Mouse (Mus musculus) myocyte (in vitro differentiated cells): ENCODE measurements around the gene Tcf7l1.

ENCODE experiments used
- CEBPB ChIP-seq: IDR thresholded peaks from 2 replicates; pipeline ENCODE4 v1.6.1; 2011; ENCODE audit warnings: mild to moderate bottlenecking, moderate library complexity; ENCODE audit not compliant: poor library complexity, insufficient read depth, severe bottlenecking
- E2F4 ChIP-seq: IDR thresholded peaks from one replicate; pipeline ENCODE4 v1.6.1; 2011; ENCODE audit warnings: mild to moderate bottlenecking, control low read depth, moderate library complexity; ENCODE audit not compliant: insufficient read depth
- MAX ChIP-seq: IDR thresholded peaks from one replicate; pipeline ENCODE4 v1.6.1; 2011; ENCODE audit warnings: low read depth, mild to moderate bottlenecking, control low read depth
- MYOD1 ChIP-seq, 3 experiments: IDR thresholded peaks; one replicate each; pipeline ENCODE4 v1.6.1; 2011; ENCODE audit warnings: control low read depth in 2 of 3, low read depth in 2 of 3, mild to moderate bottlenecking in 2 of 3, moderate library complexity in 1 of 3; ENCODE audit not compliant: insufficient read length in 2 of 3, control insufficient read depth in 1 of 3
- MYOG ChIP-seq, 3 experiments: IDR thresholded peaks; one replicate each; pipeline ENCODE4 v1.6.1; 2011; ENCODE audit warnings: control low read depth in 2 of 3, low read depth in 2 of 3, mild to moderate bottlenecking in 2 of 3; ENCODE audit not compliant: insufficient read length in 2 of 3, control insufficient read depth in 1 of 3, insufficient read depth in 1 of 3
- POLR2A ChIP-seq: IDR thresholded peaks from one replicate; pipeline ENCODE4 v1.6.1; 2011; ENCODE audit warnings: low read depth, mild to moderate bottlenecking, control low read depth, moderate library complexity; ENCODE audit not compliant: insufficient read length
- POLR2AphosphoS2 ChIP-seq: IDR thresholded peaks from one replicate; pipeline ENCODE4 v1.6.1; 2011; ENCODE audit warnings: low read depth, control low read depth; ENCODE audit not compliant: insufficient read length
- REST ChIP-seq: IDR thresholded peaks from one replicate; pipeline ENCODE4 v1.6.1; 2011; ENCODE audit warnings: mild to moderate bottlenecking, control low read depth, moderate library complexity; ENCODE audit not compliant: insufficient read depth, insufficient read length
- TCF3 ChIP-seq: IDR thresholded peaks from one replicate; pipeline ENCODE4 v1.6.1; 2011; ENCODE audit warnings: low read depth, control low read depth; ENCODE audit not compliant: insufficient read length
- USF1 ChIP-seq: IDR thresholded peaks from one replicate; pipeline ENCODE4 v1.6.1; 2011; ENCODE audit warnings: low read depth, mild to moderate bottlenecking, control low read depth, moderate library complexity

DNA sequence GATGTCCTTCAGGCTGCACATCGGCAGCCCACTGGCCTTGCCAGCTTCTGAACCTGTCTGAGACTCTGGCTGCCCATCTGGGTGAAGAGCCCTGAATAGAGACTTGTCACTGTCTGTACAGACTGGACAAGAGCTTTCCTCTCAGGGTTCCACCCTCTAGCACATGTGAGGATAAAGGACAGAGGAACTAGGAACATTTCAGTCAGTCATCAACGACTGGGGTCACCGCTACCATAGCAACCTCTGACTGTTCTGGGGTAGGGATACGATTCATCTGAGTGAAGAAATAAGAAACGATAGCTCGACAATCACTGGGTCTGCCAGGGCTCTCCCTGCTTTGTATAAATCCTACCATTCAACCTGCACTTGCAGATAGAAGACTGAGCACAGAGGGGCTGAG lies 61.2 kb downstream of the Tcf7l1 start:
- TF ChIP-seq MYOG (IDR thresholded peaks at IDR 0.05; ENCODE audit: control insufficient read depth in 1 of 3, insufficient read depth in 1 of 3, insufficient read length in 2 of 3, low read depth in 2 of 3) = no peak
- TF ChIP-seq POLR2A = no peak
- TF ChIP-seq MYOD1 (IDR thresholded peaks at IDR 0.05; ENCODE audit: control insufficient read depth in 1 of 3, insufficient read length in 2 of 3, low read depth in 2 of 3) = no peak
- no peak for TF ChIP-seq MAX
- TF ChIP-seq POLR2AphosphoS2 = no peak
- TF ChIP-seq E2F4 = no peak
- no peak for TF ChIP-seq USF1
- TF ChIP-seq TCF3 = no peak
- TF ChIP-seq REST = no peak
- TF ChIP-seq CEBPB = no peak
